Mouse (Mus musculus): ENCODE data around the gene Mrpl49. TPM values are rescaled to one million over a fixed set of nuclear protein-coding genes. Genes with fewer than 3 reads are reported as not detected.
"Not testable (repeated sequence)": the region's sequence is repeated elsewhere in the genome, so short reads cannot be mapped to it uniquely, and the experiment has no call there.

Gene Mrpl49
- polyA plus RNA-seq, 1 experiment from 2014 or later, result 67.4 TPM

- Histone ChIP-seq H3K9me3 (replicated peaks; ENCODE audit: control insufficient read depth, low read length) (no peaks in the 10 kb centered on the region), H3K4me3 (ENCODE audit: low read length) (peak within 1 kb of the TSS; percentile 83), H3K27ac (ENCODE audit: low read length) (peak within 1 kb of the TSS; percentile 99), H3K27me3 (ENCODE audit: control insufficient read depth, insufficient read depth, low read length) (no peaks in the 10 kb centered on the region), H3K4me1 (ENCODE audit: control insufficient read depth, insufficient read depth, low read length) (peaks cover 19% of the 10 kb centered on the region), H3K4me2 (ENCODE audit: low read depth, low read length) (peak within 1 kb of the TSS; percentile 99), H3K9ac (ENCODE audit: low read length) (peak within 1 kb of the TSS; percentile 87), H3K36me3 (ENCODE audit: control insufficient read depth, insufficient read depth) (peaks cover 30% of the 10 kb centered on the region)
- under 1% methylated on average over 65 of the region's 65 CpGs for WGBS
- peak; percentile 91 for ATAC-seq (replicated peaks; ENCODE audit: extremely low read depth, insufficient read depth, low FRiP score)
Measured at GRCm38 (mm10) chr19:6046294-6047153, 11.1 kb downstream of the Mrpl49 start, which contains the start of gene Syvn1. Gene Syvn1 (plus strand): TSS chr19:6046576.

GRCm38 (mm10) chr19:6045366-6046293, 12.0 kb downstream of the Mrpl49 start:
- Histone ChIP-seq H3K4me3 (ENCODE audit: low read length) (peak overlapping the region; percentile 83), H3K36me3 (ENCODE audit: control insufficient read depth, insufficient read depth) (peaks cover 23% of the 10 kb centered on the region), H3K9ac (ENCODE audit: low read length) (peak overlapping the region; percentile 87), H3K27ac (ENCODE audit: low read length) (peak overlapping the region; percentile 99), H3K4me1 (ENCODE audit: control insufficient read depth, insufficient read depth, low read length) (peaks cover 19% of the 10 kb centered on the region), H3K9me3 (replicated peaks; ENCODE audit: control insufficient read depth, low read length) (no peaks in the 10 kb centered on the region), H3K27me3 (ENCODE audit: control insufficient read depth, insufficient read depth, low read length) (no peaks in the 10 kb centered on the region), H3K4me2 (ENCODE audit: low read depth, low read length) (peak overlapping the region; percentile 99)
- 11% methylated on average over 20 of the region's 20 CpGs for WGBS
- ATAC-seq (replicated peaks; ENCODE audit: extremely low read depth, insufficient read depth, low FRiP score), result peak; percentile 42; the same call in 1 of the 2 replicates

GRCm38 (mm10) chr19:6044102-6044501, 13.5 kb downstream of the Mrpl49 start:
- H3K4me2 ChIP-seq (ENCODE audit: low read depth, low read length); ATAC-seq (replicated peaks; ENCODE audit: extremely low read depth, insufficient read depth, low FRiP score); H3K4me3 ChIP-seq (ENCODE audit: low read length); H3K27me3 ChIP-seq (ENCODE audit: control insufficient read depth, insufficient read depth, low read length); H3K27ac ChIP-seq (ENCODE audit: low read length); H3K9me3 ChIP-seq (replicated peaks; ENCODE audit: control insufficient read depth, low read length); H3K9ac ChIP-seq (ENCODE audit: low read length); H3K36me3 ChIP-seq (ENCODE audit: control insufficient read depth, insufficient read depth): not testable (repeated sequence)
- WGBS, result 51% methylated on average over 4 of the region's 4 CpGs
- peaks cover 19% of the 10 kb centered on the region for H3K4me1 ChIP-seq (ENCODE audit: control insufficient read depth, insufficient read depth, low read length)

- Histone ChIP-seq H3K9ac (ENCODE audit: low read length) (no peak overlapping the region), H3K4me3 (ENCODE audit: low read length) (no peak overlapping the region), H3K27ac (ENCODE audit: low read length) (no peak overlapping the region; the same call in 1 of the 2 replicates), H3K27me3 (ENCODE audit: control insufficient read depth, insufficient read depth, low read length) (no peaks in the 10 kb centered on the region), H3K4me2 (ENCODE audit: low read depth, low read length) (no peak overlapping the region), H3K4me1 (ENCODE audit: control insufficient read depth, insufficient read depth, low read length) (peaks cover 7% of the 10 kb centered on the region), H3K36me3 (ENCODE audit: control insufficient read depth, insufficient read depth) (no peaks in the 10 kb centered on the region), H3K9me3 (replicated peaks; ENCODE audit: control insufficient read depth, low read length) (no peaks in the 10 kb centered on the region)
- WGBS, result 70% methylated on average over 9 of the region's 9 CpGs
- no peak for ATAC-seq (replicated peaks; ENCODE audit: extremely low read depth, insufficient read depth, low FRiP score)
Measured at GRCm38 (mm10) chr19:6042293-6042692, 15.3 kb downstream of the Mrpl49 start.

GRCm38 (mm10) chr19:6040002-6040401, 17.6 kb downstream of the Mrpl49 start:
- no peak overlapping the region for H3K9ac ChIP-seq (ENCODE audit: low read length)
- no peak overlapping the region for H3K4me2 ChIP-seq (ENCODE audit: low read depth, low read length)
- no peak overlapping the region for H3K27ac ChIP-seq (ENCODE audit: low read length)
- H3K9me3 ChIP-seq (replicated peaks; ENCODE audit: control insufficient read depth, low read length), result no peaks in the 10 kb centered on the region
- no peak overlapping the region for H3K4me3 ChIP-seq (ENCODE audit: low read length)
- no peaks in the 10 kb centered on the region for H3K36me3 ChIP-seq (ENCODE audit: control insufficient read depth, insufficient read depth)
- H3K4me1 ChIP-seq (ENCODE audit: control insufficient read depth, insufficient read depth, low read length), result peaks cover under 1% of the 10 kb centered on the region
- no peaks in the 10 kb centered on the region for H3K27me3 ChIP-seq (ENCODE audit: control insufficient read depth, insufficient read depth, low read length)
- no peak for ATAC-seq (replicated peaks; ENCODE audit: extremely low read depth, insufficient read depth, low FRiP score)

- ATAC-seq (replicated peaks; ENCODE audit: extremely low read depth, insufficient read depth, low FRiP score), result no peak
- no peaks in the 10 kb centered on the region for H3K4me1 ChIP-seq (ENCODE audit: control insufficient read depth, insufficient read depth, low read length)
- H3K27ac ChIP-seq (ENCODE audit: low read length), result no peak overlapping the region
- no peaks in the 10 kb centered on the region for H3K9me3 ChIP-seq (replicated peaks; ENCODE audit: control insufficient read depth, low read length)
- no peaks in the 10 kb centered on the region for H3K36me3 ChIP-seq (ENCODE audit: control insufficient read depth, insufficient read depth)
- no peak overlapping the region for H3K9ac ChIP-seq (ENCODE audit: low read length)
- 73% methylated on average over 7 of the region's 7 CpGs for WGBS
- H3K4me3 ChIP-seq (ENCODE audit: low read length), result no peak overlapping the region
- no peak overlapping the region for H3K4me2 ChIP-seq (ENCODE audit: low read depth, low read length)
- no peaks in the 10 kb centered on the region for H3K27me3 ChIP-seq (ENCODE audit: control insufficient read depth, insufficient read depth, low read length)
Measured at GRCm38 (mm10) chr19:6038326-6038725, 19.3 kb downstream of the Mrpl49 start.

- Histone ChIP-seq H3K27ac (ENCODE audit: low read length) (no peak overlapping the region), H3K9ac (ENCODE audit: low read length) (no peak overlapping the region), H3K4me1 (ENCODE audit: control insufficient read depth, insufficient read depth, low read length) (no peaks in the 10 kb centered on the region), H3K27me3 (ENCODE audit: control insufficient read depth, insufficient read depth, low read length) (no peaks in the 10 kb centered on the region), H3K4me2 (ENCODE audit: low read depth, low read length) (no peak overlapping the region), H3K36me3 (ENCODE audit: control insufficient read depth, insufficient read depth) (no peaks in the 10 kb centered on the region), H3K9me3 (replicated peaks; ENCODE audit: control insufficient read depth, low read length) (no peaks in the 10 kb centered on the region), H3K4me3 (ENCODE audit: low read length) (no peak overlapping the region)
- no peak for ATAC-seq (replicated peaks; ENCODE audit: extremely low read depth, insufficient read depth, low FRiP score)
Measured at GRCm38 (mm10) chr19:6037695-6038094, 19.9 kb downstream of the Mrpl49 start.

- WGBS, result 68% methylated on average over 9 of the region's 9 CpGs
- ATAC-seq (replicated peaks; ENCODE audit: extremely low read depth, insufficient read depth, low FRiP score), result no peak
- H3K4me2 ChIP-seq (ENCODE audit: low read depth, low read length), result no peak overlapping the region
- H3K4me1 ChIP-seq (ENCODE audit: control insufficient read depth, insufficient read depth, low read length), result no peaks in the 10 kb centered on the region
- H3K9me3 ChIP-seq (replicated peaks; ENCODE audit: control insufficient read depth, low read length), result no peaks in the 10 kb centered on the region
- no peak overlapping the region for H3K9ac ChIP-seq (ENCODE audit: low read length)
- no peaks in the 10 kb centered on the region for H3K27me3 ChIP-seq (ENCODE audit: control insufficient read depth, insufficient read depth, low read length)
- no peaks in the 10 kb centered on the region for H3K36me3 ChIP-seq (ENCODE audit: control insufficient read depth, insufficient read depth)
- H3K4me3 ChIP-seq (ENCODE audit: low read length), result no peak overlapping the region
- no peak overlapping the region for H3K27ac ChIP-seq (ENCODE audit: low read length)
Measured at GRCm38 (mm10) chr19:6035966-6036585, 21.5 kb downstream of the Mrpl49 start.
